Mouse (Mus musculus) neural tube, embryonic 13.5 days (tissue): ENCODE results near the gene Cks1b. TPM values are rescaled to one million over a fixed set of nuclear protein-coding genes. Genes with fewer than 3 reads are reported as not detected.

ENCODE experiments used
- ATAC-seq: fragments of 200-750 bp; cut with Nextera tagmentation; 2 replicates; pipeline ENCODE4 v1.8.0; 2017; ENCODE audit warnings: low read depth, mild to moderate bottlenecking, moderate TSS enrichment, moderate library complexity
- H3K27ac ChIP-seq: fragments of 300-500 bp; sonication (generic); replicated peaks from 2 replicates; pipeline ENCODE4 v1.5.1; 2015; ENCODE audit warnings: moderate library complexity, mild to moderate bottlenecking, inconsistent platforms
- H3K27me3 ChIP-seq: fragments of 300-500 bp; sonication (generic); 2 replicates; pipeline ENCODE4 v1.6.1; 2015; ENCODE audit warnings: mild to moderate bottlenecking, inconsistent platforms
- H3K36me3 ChIP-seq: fragments of 300-500 bp; sonication (generic); 2 replicates; pipeline ENCODE4 v1.6.1; 2015; ENCODE audit warnings: mild to moderate bottlenecking, inconsistent platforms
- H3K4me1 ChIP-seq: fragments of 300-500 bp; sonication (generic); replicated peaks from 2 replicates; pipeline ENCODE4 v1.6.1; 2015; ENCODE audit warnings: inconsistent platforms
- H3K4me2 ChIP-seq: fragments of 300-500 bp; sonication (generic); 2 replicates; pipeline ENCODE4 v1.6.1; 2015; ENCODE audit warnings: inconsistent platforms, mild to moderate bottlenecking, moderate library complexity
- H3K4me3 ChIP-seq: fragments of 300-500 bp; sonication (generic); 2 replicates; pipeline ENCODE4 v1.5.1; 2015; ENCODE audit warnings: mild to moderate bottlenecking, inconsistent platforms
- H3K9ac ChIP-seq: fragments of 300-500 bp; sonication (generic); 2 replicates; pipeline ENCODE4 v1.6.1; 2015; ENCODE audit warnings: moderate library complexity, mild to moderate bottlenecking, inconsistent platforms
- H3K9me3 ChIP-seq: fragments of 300-500 bp; sonication (generic); 2 replicates; pipeline ENCODE4 v1.6.1; 2016; ENCODE audit warnings: inconsistent platforms
- WGBS: fragments of 180-500 bp; shearing (Covaris S2); methylation state at CpG from one replicate; pipeline ENCODE4 v1.1.7; 2015; 5-methylcytosine and 5-hydroxymethylcytosine counted together
- polyA plus RNA-seq: library from polyadenylated mRNA; unstranded; fragments of >200 nt; fragmentation: Nextera tagmentation; extraction: Ambion mirVana; gene quantifications from 2 replicates; pipeline ENCODE4 v1.2.1, GENCODE M21; 2015

Gene Cks1b
- polyA plus RNA-seq, 1 experiment from 2014 or later = 110 TPM

GRCm38 (mm10) chr3:89421810-89422473 lies 3.8 kb upstream of the Cks1b start:
- H3K4me3 ChIP-seq = peak overlapping the region; percentile 40
- peaks cover 55% of the 10 kb centered on the region for H3K4me1 ChIP-seq
- peak overlapping the region; percentile 74 for H3K9ac ChIP-seq
- peak overlapping the region; percentile 89 for H3K4me2 ChIP-seq
- H3K27me3 ChIP-seq = no peaks in the 10 kb centered on the region
- H3K9me3 ChIP-seq = no peaks in the 10 kb centered on the region
- 7% methylated on average over 22 of the region's 22 CpGs for WGBS
- peak overlapping the region; percentile 71 for H3K27ac ChIP-seq
- no peak for ATAC-seq
- peaks cover 8% of the 10 kb centered on the region for H3K36me3 ChIP-seq

- Histone ChIP-seq H3K4me1 (peaks cover 62% of the 10 kb centered on the region), H3K9ac (peak overlapping the region; percentile 74), H3K9me3 (no peaks in the 10 kb centered on the region), H3K27me3 (no peaks in the 10 kb centered on the region), H3K4me2 (peak overlapping the region; percentile 89), H3K4me3 (peak overlapping the region; percentile 40), H3K36me3 (peaks cover 4% of the 10 kb centered on the region; the same call in 1 of the 2 replicates), H3K27ac (peak overlapping the region; percentile 71)
- 0 out of 2 replicates have a peak, but pooled peaks have one; percentile 32 for ATAC-seq
- 6% methylated on average over 11 of the region's 11 CpGs for WGBS
Observed at GRCm38 (mm10) chr3:89421002-89421774, 3.0 kb upstream of the Cks1b start.

GRCm38 (mm10) chr3:89420421-89420820 lies 2.2 kb upstream of the Cks1b start:
- WGBS = 42% methylated on average over 2 of the region's 2 CpGs
- Histone ChIP-seq H3K4me2 (peak overlapping the region; percentile 89), H3K9me3 (no peaks in the 10 kb centered on the region), H3K9ac (no peak overlapping the region), H3K36me3 (peaks cover 11% of the 10 kb centered on the region), H3K4me3 (no peak overlapping the region), H3K27me3 (no peaks in the 10 kb centered on the region), H3K4me1 (peaks cover 64% of the 10 kb centered on the region), H3K27ac (peak overlapping the region; percentile 71)
- ATAC-seq = no peak

GRCm38 (mm10) chr3:89419981-89420380 lies 1.8 kb upstream of the Cks1b start:
- Histone ChIP-seq H3K4me1 (peaks cover 64% of the 10 kb centered on the region), H3K36me3 (peaks cover 16% of the 10 kb centered on the region), H3K9ac (peak overlapping the region; percentile 79), H3K27ac (peak overlapping the region; percentile 86), H3K9me3 (no peaks in the 10 kb centered on the region), H3K27me3 (no peaks in the 10 kb centered on the region), H3K4me2 (peak overlapping the region; percentile 89), H3K4me3 (peak overlapping the region; percentile 51)
- ATAC-seq = no peak
- WGBS = 16% methylated on average over 3 of the region's 3 CpGs

GRCm38 (mm10) chr3:89419571-89419970 lies 1.4 kb upstream of the Cks1b start:
- H3K9me3 ChIP-seq = no peaks in the 10 kb centered on the region

GRCm38 (mm10) chr3:89418861-89419250 lies 673 bp upstream of the Cks1b start:
- WGBS = 0% methylated on average over 16 of the region's 16 CpGs
- Histone ChIP-seq H3K9me3 (no peaks in the 10 kb centered on the region), H3K9ac (peak overlapping the region; percentile 79), H3K4me3 (peak overlapping the region; percentile 51), H3K27me3 (no peaks in the 10 kb centered on the region), H3K36me3 (peaks cover 24% of the 10 kb centered on the region), H3K27ac (peak overlapping the region; percentile 86), H3K4me2 (peak overlapping the region; percentile 89), H3K4me1 (peaks cover 64% of the 10 kb centered on the region)
- peak; percentile 28; the same call in 1 of the 2 replicates for ATAC-seq

More at GRCm38 (mm10) chr3:89419571-89419970, 1.4 kb upstream of the Cks1b start:
- H3K27ac ChIP-seq = peak overlapping the region; percentile 86
- ATAC-seq = no peak
- H3K4me2 ChIP-seq = peak overlapping the region; percentile 89
- WGBS = under 1% methylated on average over 9 of the region's 9 CpGs
- no peaks in the 10 kb centered on the region for H3K27me3 ChIP-seq
- H3K36me3 ChIP-seq = peaks cover 17% of the 10 kb centered on the region
- H3K4me3 ChIP-seq = peak overlapping the region; percentile 51
- H3K4me1 ChIP-seq = peaks cover 64% of the 10 kb centered on the region
- peak overlapping the region; percentile 79 for H3K9ac ChIP-seq

GRCm38 (mm10) chr3:89417840-89418169 lies 378 bp downstream of the Cks1b start:
- Histone ChIP-seq H3K4me3 (peak overlapping the region; percentile 51), H3K36me3 (peaks cover 25% of the 10 kb centered on the region), H3K27ac (peak overlapping the region; percentile 72), H3K27me3 (no peaks in the 10 kb centered on the region), H3K4me2 (peak overlapping the region; percentile 89), H3K9ac (peak overlapping the region; percentile 67), H3K9me3 (no peaks in the 10 kb centered on the region), H3K4me1 (peaks cover 56% of the 10 kb centered on the region)
- peak; percentile 54 for ATAC-seq
- 1% methylated on average over 20 of the region's 20 CpGs for WGBS

DNA sequence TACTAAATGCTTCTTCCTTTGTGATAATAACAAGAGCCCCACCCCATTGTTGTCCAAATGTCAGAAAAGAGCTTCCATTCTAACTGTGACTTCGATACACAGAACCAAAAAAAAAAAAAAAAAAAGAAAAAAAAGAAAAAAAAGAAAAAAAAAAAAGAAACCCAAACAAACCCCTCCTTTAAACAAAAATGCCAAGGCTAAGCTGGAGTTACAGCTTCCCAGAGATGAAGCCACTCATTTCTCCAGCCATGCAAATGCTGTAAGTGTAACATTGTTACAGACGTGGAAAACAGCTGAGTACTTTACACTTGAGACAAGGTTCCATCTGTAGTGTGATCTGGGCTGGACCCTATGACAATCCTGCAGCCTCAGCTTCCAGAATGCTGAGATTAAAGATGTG lies 1.1 kb downstream of the Cks1b start:
- Histone ChIP-seq H3K4me2 (peak overlapping the region; percentile 89), H3K27me3 (no peaks in the 10 kb centered on the region), H3K9ac (peak overlapping the region; percentile 67), H3K36me3 (peaks cover 25% of the 10 kb centered on the region), H3K4me1 (peaks cover 54% of the 10 kb centered on the region), H3K4me3 (peak overlapping the region; percentile 51), H3K9me3 (no peaks in the 10 kb centered on the region), H3K27ac (peak overlapping the region; percentile 72; the same call in 1 of the 2 replicates)
- no peak for ATAC-seq
- WGBS = 33% methylated on average over 2 of the region's 2 CpGs

DNA sequence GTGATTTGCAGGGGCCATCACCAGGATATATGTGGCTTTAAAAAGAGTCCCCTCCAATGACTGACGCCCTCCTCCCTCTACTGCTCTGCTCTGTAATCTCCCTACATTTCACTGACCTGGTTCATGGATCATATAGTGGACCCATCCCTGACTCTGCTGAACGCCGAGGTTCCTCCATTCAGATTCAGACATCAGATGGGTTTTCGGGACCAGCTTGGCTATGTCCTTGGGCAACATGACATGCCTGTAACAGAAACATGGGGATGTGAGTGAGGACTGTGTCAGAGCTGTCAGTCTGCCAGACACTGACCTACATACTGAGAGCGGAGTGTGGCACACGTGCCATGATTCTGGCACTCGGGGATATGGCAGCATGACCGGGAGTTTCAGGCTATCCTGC lies 2.0 kb downstream of the Cks1b start:
- peaks cover 25% of the 10 kb centered on the region for H3K36me3 ChIP-seq
- no peaks in the 10 kb centered on the region for H3K27me3 ChIP-seq
- H3K4me2 ChIP-seq = no peak overlapping the region
- H3K4me1 ChIP-seq = peaks cover 47% of the 10 kb centered on the region
- no peak for ATAC-seq
- no peak overlapping the region for H3K27ac ChIP-seq
- WGBS = 95% methylated on average over 8 of the region's 8 CpGs
- no peak overlapping the region for H3K9ac ChIP-seq
- no peak overlapping the region for H3K4me3 ChIP-seq
- H3K9me3 ChIP-seq = no peaks in the 10 kb centered on the region

- Histone ChIP-seq H3K9ac (peak within 1 kb of the TSS; percentile 73), H3K9me3 (no peaks in the 10 kb centered on the region), H3K27ac (peak within 1 kb of the TSS; percentile 74), H3K4me3 (peak within 1 kb of the TSS; percentile 52), H3K4me1 (peaks cover 32% of the 10 kb centered on the region), H3K27me3 (no peaks in the 10 kb centered on the region), H3K4me2 (peak within 1 kb of the TSS; percentile 78), H3K36me3 (peaks cover 44% of the 10 kb centered on the region)
- WGBS = 7% methylated on average over 28 of the region's 28 CpGs
- peak; percentile 99 for ATAC-seq
Observed at GRCm38 (mm10) chr3:89411490-89412393, 6.4 kb downstream of the Cks1b start, which contains the start of gene Flad1. Flad1 (minus strand) TSS chr3:89411870.

DNA sequence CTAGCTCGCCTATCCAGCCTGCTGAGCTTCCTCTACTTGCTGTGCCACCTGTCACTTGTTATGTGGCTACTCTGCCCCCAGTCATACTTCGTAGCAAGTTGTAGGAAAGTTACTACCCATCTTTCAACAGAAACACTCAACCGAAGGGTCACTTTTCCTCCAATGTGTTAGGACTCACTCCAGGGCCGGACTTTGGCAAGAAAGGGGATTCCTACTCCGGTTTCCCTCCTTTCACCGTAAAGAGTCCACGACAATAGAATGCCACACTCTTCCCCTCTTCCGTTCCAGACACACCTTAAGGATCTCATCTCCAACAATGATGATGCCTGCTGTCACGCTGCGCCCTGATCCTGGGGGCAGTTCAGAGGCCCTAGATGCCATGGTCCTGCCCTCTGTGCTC lies 7.3 kb downstream of the Cks1b start:
- peaks cover 41% of the 10 kb centered on the region for H3K36me3 ChIP-seq

More for the DNA sequence above, 7.3 kb downstream of the Cks1b start:
- ATAC-seq = no peak
- Histone ChIP-seq H3K9ac (peak overlapping the region; percentile 73), H3K9me3 (no peaks in the 10 kb centered on the region), H3K27ac (peak overlapping the region; percentile 74), H3K27me3 (no peaks in the 10 kb centered on the region), H3K4me2 (peak overlapping the region; percentile 78), H3K4me1 (peaks cover 24% of the 10 kb centered on the region), H3K4me3 (peak overlapping the region; percentile 52)
- WGBS = 81% methylated on average over 10 of the region's 10 CpGs
